Mouse (Mus musculus): ENCODE data around the gene Tspan31. TPM values are rescaled to one million over a fixed set of nuclear protein-coding genes. Genes with fewer than 3 reads are reported as not detected.

Gene Tspan31
- polyA plus RNA-seq (2014; fragmentation: Nextera tagmentation; extraction: Ambion mirVana) = 120 and 130 TPM in 2 replicates

DNA sequence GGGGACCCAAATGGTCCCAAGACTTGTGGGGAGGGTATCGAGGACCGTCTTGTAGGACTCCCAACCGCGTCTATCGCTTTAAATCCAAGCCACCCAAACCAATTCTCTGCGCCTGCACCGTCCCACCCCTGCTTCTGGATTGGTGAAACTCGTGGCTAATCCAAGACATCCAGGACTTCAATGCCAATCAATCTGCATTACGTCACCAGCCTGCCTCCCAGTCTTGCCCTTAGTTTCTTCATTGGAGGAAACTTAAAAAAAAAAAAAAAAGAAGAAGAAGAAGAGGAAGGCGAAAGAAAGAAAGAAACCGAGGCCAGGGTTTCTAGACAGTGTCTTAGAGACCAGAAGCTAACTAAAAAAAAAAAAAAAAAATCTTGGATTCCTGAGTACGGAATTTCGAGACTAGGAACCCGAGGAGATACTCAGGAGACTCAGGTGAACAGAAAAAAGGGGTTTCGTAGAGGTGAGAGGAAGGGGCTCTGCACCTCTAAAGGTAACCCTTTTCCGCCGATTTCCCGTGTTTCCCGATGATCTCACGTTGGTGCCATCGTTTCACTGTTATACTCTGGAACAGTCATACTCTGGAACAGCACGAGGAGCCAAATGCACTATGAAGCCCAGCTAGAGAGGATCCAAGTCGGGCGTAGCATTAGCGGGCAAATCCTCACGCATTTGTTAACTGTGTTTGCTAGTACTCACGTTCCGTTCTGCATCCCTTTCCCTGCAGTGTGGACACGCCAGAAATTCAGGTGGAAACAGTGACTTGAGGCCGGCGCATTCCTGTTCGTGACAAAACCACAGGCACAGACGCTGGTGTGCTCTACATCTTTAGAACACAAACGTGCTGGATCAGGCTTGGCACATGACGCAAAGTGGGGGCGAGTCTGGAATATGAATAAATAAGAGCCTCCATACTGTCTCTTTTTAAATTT is at the start of gene Tspan31:
Gene Tspan31, minus strand, starts transcription at position 75 of the 932 bp plus-strand sequence.
- no peak for TF ChIP-seq CTCF (IDR thresholded peaks at IDR 0.05; ENCODE audit: low read depth)
- 1% methylated on average over 36 of the region's 36 CpGs for WGBS
- H3K4me2 ChIP-seq = peak within 1 kb of the TSS; percentile 92
- DNase-seq (peak; percentile 98), ATAC-seq (ENCODE audit: insufficient read depth) (peak; percentile 90)
- H3K9me3 ChIP-seq (ENCODE audit: low read depth, low read length) = no peaks in the 10 kb centered on the region
- H3K9ac ChIP-seq = peak within 1 kb of the TSS; percentile 71
- peaks cover 34% of the 10 kb centered on the region for H3K36me3 ChIP-seq (ENCODE audit: insufficient read depth)
- H3K4me1 ChIP-seq (ENCODE audit: insufficient read depth) = peaks cover 11% of the 10 kb centered on the region; the same call in 1 of the 2 replicates
- peak within 1 kb of the TSS; percentile 61 for H3K4me3 ChIP-seq (ENCODE audit: low read depth, low read length)
- peak within 1 kb of the TSS; percentile 81 for H3K27ac ChIP-seq (ENCODE audit: low read depth)
- H3K27me3 ChIP-seq (ENCODE audit: insufficient read depth, low read length) = no peaks in the 10 kb centered on the region

DNA sequence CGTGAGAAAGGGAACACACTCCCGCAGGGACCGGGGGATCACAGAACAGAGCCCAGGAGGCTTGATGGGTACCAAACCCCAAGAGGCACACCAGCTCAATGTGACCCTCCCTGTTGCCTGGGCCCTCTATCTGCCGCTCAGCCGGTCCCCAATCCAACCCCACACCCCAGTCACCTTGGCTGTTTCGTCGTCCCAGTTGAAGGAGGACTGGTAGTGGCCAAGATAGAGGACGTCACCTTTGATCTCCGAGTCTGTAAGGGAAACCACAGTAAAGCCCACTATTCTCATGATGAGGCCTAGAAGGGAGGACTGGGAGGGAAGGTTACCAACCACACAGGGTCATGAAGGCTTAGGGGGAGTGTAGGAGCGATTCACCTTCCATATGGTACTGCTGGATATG is 49.2 kb upstream of the Tspan31 start:
- Histone ChIP-seq H3K27ac (ENCODE audit: low read depth) (no peak overlapping the region), H3K9me3 (ENCODE audit: low read depth, low read length) (no peaks in the 10 kb centered on the region), H3K36me3 (ENCODE audit: insufficient read depth) (peaks cover 27% of the 10 kb centered on the region), H3K27me3 (ENCODE audit: insufficient read depth, low read length) (no peaks in the 10 kb centered on the region), H3K4me2 (no peak overlapping the region), H3K9ac (no peak overlapping the region), H3K4me3 (ENCODE audit: low read depth, low read length) (no peak overlapping the region), H3K4me1 (ENCODE audit: insufficient read depth) (peaks cover 3% of the 10 kb centered on the region; the same call in 1 of the 2 replicates)
- ATAC-seq (ENCODE audit: insufficient read depth) (no peak), DNase-seq (no peak)
- 90% methylated on average over 10 of the region's 10 CpGs for WGBS
- no peak for TF ChIP-seq CTCF (IDR thresholded peaks at IDR 0.05; ENCODE audit: low read depth)

DNA sequence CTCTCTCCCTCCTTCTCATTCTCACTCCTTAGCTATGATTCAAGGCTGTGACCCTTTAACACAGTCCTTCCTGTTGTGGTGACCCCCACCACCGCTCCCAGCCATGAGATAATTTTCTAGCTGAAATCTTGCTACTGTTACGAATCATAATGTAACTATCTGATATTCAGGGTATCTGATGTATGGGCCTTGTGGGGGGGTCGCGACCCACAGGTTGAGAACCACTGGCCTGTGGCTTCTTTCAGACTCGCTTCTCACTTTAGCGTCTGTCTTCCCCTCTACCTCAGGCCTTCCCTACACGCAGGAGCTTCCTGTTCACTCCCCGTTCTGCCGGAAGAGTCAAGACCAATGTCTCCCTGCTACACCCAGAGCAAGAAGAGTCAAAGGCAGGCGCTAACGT is 48.4 kb upstream of the Tspan31 start:
- Histone ChIP-seq H3K4me3 (ENCODE audit: low read depth, low read length) (no peak overlapping the region), H3K9me3 (ENCODE audit: low read depth, low read length) (no peaks in the 10 kb centered on the region), H3K27me3 (ENCODE audit: insufficient read depth, low read length) (no peaks in the 10 kb centered on the region), H3K27ac (ENCODE audit: low read depth) (no peak overlapping the region), H3K4me2 (no peak overlapping the region), H3K9ac (no peak overlapping the region), H3K4me1 (ENCODE audit: insufficient read depth) (peaks cover 3% of the 10 kb centered on the region; the same call in 1 of the 2 replicates), H3K36me3 (ENCODE audit: insufficient read depth) (peaks cover 27% of the 10 kb centered on the region)
- no peak for DNase-seq
- no peak for ATAC-seq (ENCODE audit: insufficient read depth)
- TF ChIP-seq CTCF (IDR thresholded peaks at IDR 0.05; ENCODE audit: low read depth) = no peak
- 87% methylated on average over 11 of the region's 11 CpGs for WGBS

DNA sequence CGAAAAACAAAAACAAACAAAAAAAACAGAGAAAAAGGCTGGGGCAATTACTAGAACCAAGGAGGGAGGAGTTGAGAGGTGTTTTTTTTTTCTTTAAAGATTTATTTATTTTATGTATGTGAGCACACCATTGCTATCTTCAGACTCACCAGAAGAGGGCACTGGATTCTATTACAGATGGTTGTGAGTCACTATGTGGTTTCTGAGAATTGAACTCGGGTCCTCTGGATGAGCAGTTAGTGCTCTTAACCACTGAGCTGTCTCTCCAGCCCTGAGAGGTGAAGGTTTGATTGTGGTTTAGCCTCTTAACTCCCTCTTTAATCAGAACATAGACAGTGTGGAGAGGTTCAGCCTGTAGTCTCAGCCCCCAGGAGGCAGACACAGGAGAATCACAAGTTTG is 45.0 kb upstream of the Tspan31 start:
- H3K27me3 ChIP-seq (ENCODE audit: insufficient read depth, low read length) = no peaks in the 10 kb centered on the region
- H3K9me3 ChIP-seq (ENCODE audit: low read depth, low read length) = no peaks in the 10 kb centered on the region
- no peaks in the 10 kb centered on the region for H3K4me1 ChIP-seq (ENCODE audit: insufficient read depth)
- no peak overlapping the region for H3K4me3 ChIP-seq (ENCODE audit: low read depth, low read length)
- TF ChIP-seq CTCF (IDR thresholded peaks at IDR 0.05; ENCODE audit: low read depth) = peak; percentile 22; the same call in 1 of the 2 replicates
- 75% methylated on average over 2 of the region's 2 CpGs for WGBS
- H3K9ac ChIP-seq = no peak overlapping the region
- DNase-seq (no peak), ATAC-seq (ENCODE audit: insufficient read depth) (no peak)
- H3K36me3 ChIP-seq (ENCODE audit: insufficient read depth) = peaks cover 34% of the 10 kb centered on the region
- H3K4me2 ChIP-seq = no peak overlapping the region
- H3K27ac ChIP-seq (ENCODE audit: low read depth) = no peak overlapping the region

DNA sequence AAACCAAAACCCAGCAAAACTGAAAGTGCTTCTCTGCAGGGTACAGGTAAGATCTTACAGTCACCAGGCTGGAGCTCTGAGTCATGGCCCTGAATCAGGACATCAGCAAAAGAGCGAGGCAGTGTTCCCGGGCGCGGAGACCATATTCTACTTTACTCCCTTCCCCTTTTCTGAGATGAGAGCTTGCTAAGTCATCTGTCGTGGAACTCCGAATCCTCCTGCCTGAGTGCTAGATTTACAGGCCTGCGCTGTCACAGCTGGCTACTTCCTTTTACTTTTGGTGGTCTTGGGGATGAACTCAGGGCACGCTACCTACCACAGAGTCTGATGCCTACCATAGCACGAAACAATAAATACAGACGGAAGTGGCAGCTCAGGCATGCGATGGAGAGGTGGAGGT is 44.3 kb upstream of the Tspan31 start:
- ATAC-seq (ENCODE audit: insufficient read depth) (no peak), DNase-seq (no peak)
- Histone ChIP-seq H3K9me3 (ENCODE audit: low read depth, low read length) (no peaks in the 10 kb centered on the region), H3K9ac (no peak overlapping the region), H3K36me3 (ENCODE audit: insufficient read depth) (peaks cover 34% of the 10 kb centered on the region), H3K27me3 (ENCODE audit: insufficient read depth, low read length) (no peaks in the 10 kb centered on the region), H3K4me2 (no peak overlapping the region), H3K4me1 (ENCODE audit: insufficient read depth) (no peaks in the 10 kb centered on the region), H3K4me3 (ENCODE audit: low read depth, low read length) (no peak overlapping the region), H3K27ac (ENCODE audit: low read depth) (no peak overlapping the region)
- no peak for TF ChIP-seq CTCF (IDR thresholded peaks at IDR 0.05; ENCODE audit: low read depth)
- WGBS = 88% methylated on average over 11 of the region's 11 CpGs

DNA sequence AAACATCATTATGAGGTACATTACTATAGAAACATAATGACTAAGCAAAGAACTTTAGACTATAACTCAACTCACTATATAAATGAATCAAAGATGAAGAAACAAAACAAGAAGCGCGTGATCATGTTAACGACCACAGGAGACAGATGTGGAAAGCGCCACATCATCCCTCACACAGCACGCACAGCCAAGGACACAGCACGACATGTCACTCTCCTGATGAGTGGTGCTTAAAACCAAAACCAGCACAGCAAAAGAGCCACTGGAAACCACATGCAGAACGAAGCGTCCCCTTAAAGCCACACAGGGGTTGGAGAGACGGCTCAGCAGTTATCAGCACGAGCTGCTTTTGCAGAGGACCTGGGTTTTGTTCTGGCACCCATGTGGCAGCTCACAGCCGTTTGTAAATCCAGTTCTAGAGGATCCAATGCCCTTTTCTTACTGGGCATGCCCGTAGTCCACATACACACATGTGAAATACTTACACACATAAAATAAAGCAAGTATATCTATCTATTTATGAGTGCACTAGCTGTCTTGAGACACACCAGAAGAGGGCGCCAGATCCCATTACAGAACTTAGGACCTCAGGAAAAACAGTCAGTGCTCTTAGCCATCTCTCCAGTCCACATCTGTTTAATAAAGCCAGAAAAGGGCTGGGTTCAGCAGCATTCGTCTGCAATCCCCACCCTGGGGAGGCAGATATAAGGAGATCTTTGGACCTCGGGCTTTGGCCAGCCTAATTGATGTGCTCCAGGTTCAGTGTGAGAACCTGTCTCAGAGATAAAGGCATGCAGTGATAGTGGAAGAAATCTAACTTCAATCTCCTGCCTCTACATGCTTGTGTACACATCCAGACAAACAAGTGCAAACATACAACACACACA is 41.2 kb upstream of the Tspan31 start:
- Histone ChIP-seq H3K9ac (no peak overlapping the region), H3K27me3 (ENCODE audit: insufficient read depth, low read length) (no peaks in the 10 kb centered on the region), H3K4me2 (no peak overlapping the region), H3K9me3 (ENCODE audit: low read depth, low read length) (no peaks in the 10 kb centered on the region), H3K4me1 (ENCODE audit: insufficient read depth) (no peaks in the 10 kb centered on the region), H3K27ac (ENCODE audit: low read depth) (no peak overlapping the region), H3K4me3 (ENCODE audit: low read depth, low read length) (no peak overlapping the region), H3K36me3 (ENCODE audit: insufficient read depth) (peaks cover 8% of the 10 kb centered on the region)
- WGBS = 86% methylated on average over 15 of the region's 15 CpGs
- DNase-seq = no peak
- no peak for ATAC-seq (ENCODE audit: insufficient read depth)
- peak; percentile 34 for TF ChIP-seq CTCF (IDR thresholded peaks at IDR 0.05; ENCODE audit: low read depth)

DNA sequence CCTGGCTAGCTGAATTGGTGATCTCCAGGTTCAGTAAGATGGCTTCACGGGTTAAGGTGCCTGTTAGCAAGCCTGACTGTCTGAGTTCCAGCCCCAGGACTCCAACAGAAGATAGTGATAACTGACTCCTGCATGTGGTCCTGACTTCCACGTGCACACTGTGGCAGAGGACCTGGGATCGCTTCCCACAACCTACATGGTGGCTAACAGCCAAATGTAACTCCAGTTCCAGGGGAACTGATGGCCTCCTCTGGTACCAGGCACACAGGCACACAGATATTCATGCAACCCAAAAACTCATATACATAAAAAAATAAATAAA is 38.2 kb upstream of the Tspan31 start:
- ATAC-seq (ENCODE audit: insufficient read depth) = no peak
- TF ChIP-seq CTCF (IDR thresholded peaks at IDR 0.05; ENCODE audit: low read depth) = no peak
- H3K4me2 ChIP-seq = no peak overlapping the region
- no peaks in the 10 kb centered on the region for H3K4me1 ChIP-seq (ENCODE audit: insufficient read depth)
- H3K27me3 ChIP-seq (ENCODE audit: insufficient read depth, low read length) = no peaks in the 10 kb centered on the region
- no peak overlapping the region for H3K9ac ChIP-seq
- no peak overlapping the region for H3K27ac ChIP-seq (ENCODE audit: low read depth)
- H3K9me3 ChIP-seq (ENCODE audit: low read depth, low read length) = no peaks in the 10 kb centered on the region
- no peak overlapping the region for H3K4me3 ChIP-seq (ENCODE audit: low read depth, low read length)
- DNase-seq = no peak
- 69% methylated on average over 3 of the region's 3 CpGs for WGBS
- H3K36me3 ChIP-seq (ENCODE audit: insufficient read depth) = peaks cover 14% of the 10 kb centered on the region
